Mouse (Mus musculus) stomach, postnatal 0 days (tissue): Measurements from ENCODE around the gene Cfap44.

Experiments used
- CTCF ChIP-seq: IDR thresholded peaks from 2 replicates; pipeline ENCODE4 v1.5.1; 2016; ENCODE audit warnings: antibody characterized with exemption, low read depth, mild to moderate bottlenecking, moderate library complexity
- EP300 ChIP-seq: optimal IDR thresholded peaks from 2 replicates; pipeline ENCODE3; 2016; ENCODE audit warnings: antibody characterized with exemption

DNA sequence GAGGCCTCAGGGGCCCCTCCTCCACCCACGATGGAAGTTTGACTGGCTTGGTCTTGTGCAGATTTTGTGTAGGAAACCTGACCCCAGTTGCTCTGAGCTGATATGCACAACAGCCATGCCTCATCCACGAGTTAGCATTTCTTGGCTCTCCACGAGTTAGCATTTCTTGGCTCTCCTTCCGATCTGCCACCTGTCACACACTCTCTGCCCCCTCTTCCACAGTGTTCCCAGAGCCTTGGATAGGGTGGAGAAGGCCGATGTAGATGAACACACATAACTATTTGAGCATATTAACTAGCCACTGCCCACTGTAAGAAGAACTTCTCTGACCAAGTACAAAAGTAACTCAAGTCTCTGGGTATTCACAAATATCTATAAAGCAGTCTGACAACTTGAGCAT, 33.9 kb downstream of the Cfap44 start:
- no peak for TF ChIP-seq CTCF
- TF ChIP-seq EP300: no peak
